Mouse (Mus musculus) myocyte (in vitro differentiated cells): ENCODE data around the gene D6Wsu163e.

ENCODE experiments used
- CEBPB ChIP-seq: IDR thresholded peaks from 2 replicates; pipeline ENCODE4 v1.6.1; 2011; ENCODE audit warnings: mild to moderate bottlenecking, moderate library complexity; ENCODE audit not compliant: poor library complexity, insufficient read depth, severe bottlenecking
- E2F4 ChIP-seq: IDR thresholded peaks from one replicate; pipeline ENCODE4 v1.6.1; 2011; ENCODE audit warnings: mild to moderate bottlenecking, control low read depth, moderate library complexity; ENCODE audit not compliant: insufficient read depth
- MAX ChIP-seq: IDR thresholded peaks from one replicate; pipeline ENCODE4 v1.6.1; 2011; ENCODE audit warnings: low read depth, mild to moderate bottlenecking, control low read depth
- MYOD1 ChIP-seq, 3 experiments: IDR thresholded peaks; one replicate each; pipeline ENCODE4 v1.6.1; 2011; ENCODE audit warnings: control low read depth in 2 of 3, low read depth in 2 of 3, mild to moderate bottlenecking in 2 of 3, moderate library complexity in 1 of 3; ENCODE audit not compliant: insufficient read length in 2 of 3, control insufficient read depth in 1 of 3
- POLR2A ChIP-seq: IDR thresholded peaks from one replicate; pipeline ENCODE4 v1.6.1; 2011; ENCODE audit warnings: low read depth, mild to moderate bottlenecking, control low read depth, moderate library complexity; ENCODE audit not compliant: insufficient read length
- TCF12 ChIP-seq: IDR thresholded peaks from one replicate; pipeline ENCODE4 v1.6.1; 2011; ENCODE audit warnings: mild to moderate bottlenecking, control low read depth; ENCODE audit not compliant: poor library complexity, insufficient read depth, severe bottlenecking
- USF1 ChIP-seq: IDR thresholded peaks from one replicate; pipeline ENCODE4 v1.6.1; 2011; ENCODE audit warnings: low read depth, mild to moderate bottlenecking, control low read depth, moderate library complexity

- TF ChIP-seq POLR2A, result no peak
- TF ChIP-seq TCF12, result no peak
- TF ChIP-seq CEBPB, result no peak
- TF ChIP-seq MAX, result no peak
- no peak for TF ChIP-seq USF1
- TF ChIP-seq E2F4, result no peak
- TF ChIP-seq MYOD1 (IDR thresholded peaks at IDR 0.05; ENCODE audit: control insufficient read depth in 1 of 3, insufficient read length in 2 of 3, low read depth in 2 of 3), result no peak
Measured at GRCm38 (mm10) chr6:127020431-127020830, 80.7 kb downstream of the D6Wsu163e start.
